Mouse (Mus musculus) limb, embryonic 13.5 days (tissue): ENCODE results near the gene Pde4b. TPM values are rescaled to one million over a fixed set of nuclear protein-coding genes. Genes with fewer than 3 reads are reported as not detected.
"Not testable (repeated sequence)": the region's sequence is repeated elsewhere in the genome, so short reads cannot be mapped to it uniquely, and the experiment has no call there.

Experiments
- ATAC-seq: fragments of 200-750 bp; cut with Nextera tagmentation; 2 replicates; pipeline ENCODE4 v1.8.0; 2017; ENCODE audit warnings: low read depth, moderate number of reproducible peaks, moderate TSS enrichment; ENCODE audit not compliant: low FRiP score
- H3K27ac ChIP-seq: fragments of 300-500 bp; sonication (generic); 2 replicates; pipeline ENCODE4 v1.5.1; 2015; ENCODE audit warnings: inconsistent platforms, mild to moderate bottlenecking, moderate library complexity
- H3K27me3 ChIP-seq: fragments of 300-500 bp; sonication (generic); 2 replicates; pipeline ENCODE4 v1.6.1; 2015; ENCODE audit warnings: mild to moderate bottlenecking, inconsistent platforms
- H3K36me3 ChIP-seq: fragments of 300-500 bp; sonication (generic); 2 replicates; pipeline ENCODE4 v1.6.1; 2015; ENCODE audit warnings: inconsistent platforms, mild to moderate bottlenecking, moderate library complexity
- H3K4me1 ChIP-seq: fragments of 300-500 bp; sonication (generic); 2 replicates; pipeline ENCODE4 v1.6.1; 2015; ENCODE audit warnings: inconsistent platforms
- H3K4me2 ChIP-seq: fragments of 300-500 bp; sonication (generic); replicated peaks from 2 replicates; pipeline ENCODE4 v1.6.1; 2015; ENCODE audit warnings: inconsistent platforms, mild to moderate bottlenecking, moderate library complexity
- H3K4me3 ChIP-seq: fragments of 300-500 bp; sonication (generic); 2 replicates; pipeline ENCODE4 v1.5.1; 2015; ENCODE audit warnings: moderate library complexity, mild to moderate bottlenecking, inconsistent platforms
- H3K9ac ChIP-seq: fragments of 300-500 bp; sonication (generic); 2 replicates; pipeline ENCODE4 v1.6.1; 2015; ENCODE audit warnings: mild to moderate bottlenecking, inconsistent platforms
- H3K9me3 ChIP-seq: fragments of 300-500 bp; sonication (generic); 2 replicates; pipeline ENCODE4 v1.6.1; 2016; ENCODE audit warnings: inconsistent platforms
- whole genome bisulfite sequencing: fragments of 180-500 bp; shearing (Covaris S2); methylation state at CpG from one replicate; pipeline ENCODE4 v1.1.7; 2015; 5-methylcytosine and 5-hydroxymethylcytosine counted together
- polyA plus RNA-seq: library from polyadenylated mRNA; unstranded; fragments of >200 nt; fragmentation: Nextera tagmentation; extraction: Ambion mirVana; gene quantifications from 2 replicates; pipeline ENCODE4 v1.2.1, GENCODE M21; 2015

Gene Pde4b
- polyA plus RNA-seq, 1 experiment from 2014 or later = 16.2 TPM

GRCm38 (mm10) chr4:102494203-102494602 lies 406.9 kb downstream of the Pde4b start:
- Histone ChIP-seq H3K4me1 (peaks cover 40% of the 10 kb centered on the region), H3K27me3 (peaks cover 37% of the 10 kb centered on the region)
- not testable (repeated sequence) for H3K27ac ChIP-seq, H3K4me3 ChIP-seq, H3K4me2 ChIP-seq, ATAC-seq, H3K9ac ChIP-seq, H3K36me3 ChIP-seq, H3K9me3 ChIP-seq
- WGBS = 83% methylated on average over 10 of the region's 10 CpGs

DNA sequence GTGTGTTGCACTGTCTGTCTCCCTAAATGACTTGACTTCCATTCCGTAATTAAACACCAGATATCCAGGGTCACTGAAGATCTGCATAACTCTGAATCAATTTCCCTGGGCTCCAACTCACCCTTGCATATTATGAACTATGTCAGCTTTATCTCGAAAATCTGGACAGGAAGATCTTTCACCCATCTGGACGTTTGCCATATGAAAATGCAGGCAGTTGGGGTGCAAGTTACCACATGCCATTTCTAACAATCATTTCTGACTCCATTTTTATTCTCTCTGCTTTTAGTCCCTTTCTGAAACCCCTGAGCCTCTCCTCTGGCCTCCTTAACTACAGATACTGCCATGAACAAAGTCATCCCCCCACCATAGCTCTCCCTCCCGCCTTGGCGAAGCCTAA lies 407.7 kb downstream of the Pde4b start:
- Histone ChIP-seq H3K27ac (no peak overlapping the region; the same call in 1 of the 2 replicates), H3K9me3 (no peaks in the 10 kb centered on the region), H3K36me3 (no peaks in the 10 kb centered on the region), H3K9ac (no peak overlapping the region), H3K4me3 (no peak overlapping the region), H3K4me2 (no peak overlapping the region), H3K4me1 (peaks cover 40% of the 10 kb centered on the region), H3K27me3 (peaks cover 29% of the 10 kb centered on the region)
- no peak for ATAC-seq
- WGBS = 69% methylated on average over 5 of the region's 5 CpGs

- Histone ChIP-seq H3K27me3 (peaks cover 28% of the 10 kb centered on the region), H3K4me2 (no peak overlapping the region), H3K4me1 (peaks cover 41% of the 10 kb centered on the region), H3K9me3 (no peaks in the 10 kb centered on the region), H3K36me3 (no peaks in the 10 kb centered on the region), H3K4me3 (no peak overlapping the region), H3K27ac (no peak overlapping the region; the same call in 1 of the 2 replicates), H3K9ac (no peak overlapping the region)
- 64% methylated on average over 5 of the region's 5 CpGs for WGBS
- no peak for ATAC-seq
These were observed 408.1 kb downstream of the Pde4b start for GRCm38 (mm10) chr4:102495474-102495873.

- H3K36me3 ChIP-seq = no peaks in the 10 kb centered on the region
- peaks cover 42% of the 10 kb centered on the region for H3K4me1 ChIP-seq
- H3K4me3 ChIP-seq = no peak overlapping the region
- H3K9ac ChIP-seq = no peak overlapping the region
- no peak overlapping the region for H3K4me2 ChIP-seq
- ATAC-seq = no peak
- H3K27ac ChIP-seq = peak overlapping the region; percentile 22; the same call in 1 of the 2 replicates
- WGBS = 71% methylated on average over 20 of the region's 20 CpGs
- peaks cover 28% of the 10 kb centered on the region for H3K27me3 ChIP-seq
- no peaks in the 10 kb centered on the region for H3K9me3 ChIP-seq
These were observed 409.2 kb downstream of the Pde4b start for GRCm38 (mm10) chr4:102496269-102497177.

DNA sequence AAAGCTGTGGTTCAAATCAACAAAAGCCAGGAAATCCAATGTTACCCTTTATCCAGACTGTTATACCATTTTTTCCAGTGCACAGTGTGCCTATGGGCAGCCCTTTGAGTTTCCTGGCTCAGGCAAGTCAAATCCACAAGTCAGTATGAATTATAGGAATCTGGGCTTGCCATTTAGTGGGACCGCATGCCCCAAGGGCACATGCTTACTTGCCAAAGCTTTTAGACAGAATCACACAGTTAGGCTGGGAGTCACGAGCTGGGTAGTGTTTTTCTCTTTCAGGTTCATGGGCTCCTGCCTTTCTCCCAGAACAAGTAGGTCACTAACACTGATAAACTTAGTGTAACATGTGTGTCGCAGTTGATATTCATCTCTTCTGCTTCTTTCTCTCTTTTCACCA lies 409.9 kb downstream of the Pde4b start:
- Histone ChIP-seq H3K4me3 (no peak overlapping the region), H3K4me1 (peaks cover 43% of the 10 kb centered on the region), H3K4me2 (no peak overlapping the region), H3K27ac (no peak overlapping the region), H3K27me3 (peaks cover 28% of the 10 kb centered on the region), H3K36me3 (no peaks in the 10 kb centered on the region), H3K9me3 (no peaks in the 10 kb centered on the region), H3K9ac (no peak overlapping the region)
- WGBS = 63% methylated on average over 3 of the region's 3 CpGs
- ATAC-seq = no peak

- Histone ChIP-seq H3K27ac (no peak overlapping the region), H3K27me3 (peaks cover 21% of the 10 kb centered on the region), H3K9me3 (no peaks in the 10 kb centered on the region), H3K9ac (no peak overlapping the region), H3K36me3 (no peaks in the 10 kb centered on the region), H3K4me1 (peaks cover 38% of the 10 kb centered on the region), H3K4me2 (no peak overlapping the region), H3K4me3 (no peak overlapping the region)
- no peak for ATAC-seq
- WGBS = 78% methylated on average over 4 of the region's 4 CpGs
These were observed 411.0 kb downstream of the Pde4b start for GRCm38 (mm10) chr4:102498169-102498919.

GRCm38 (mm10) chr4:102498920-102499316 lies 411.6 kb downstream of the Pde4b start:
- no peak overlapping the region for H3K4me2 ChIP-seq
- peaks cover 38% of the 10 kb centered on the region for H3K4me1 ChIP-seq
- H3K4me3 ChIP-seq = no peak overlapping the region
- peaks cover 19% of the 10 kb centered on the region for H3K27me3 ChIP-seq
- ATAC-seq = no peak
- no peaks in the 10 kb centered on the region for H3K36me3 ChIP-seq
- H3K9ac ChIP-seq = no peak overlapping the region
- no peaks in the 10 kb centered on the region for H3K9me3 ChIP-seq
- no peak overlapping the region for H3K27ac ChIP-seq
- 94% methylated on average over 1 of the region's 1 CpGs for WGBS

DNA sequence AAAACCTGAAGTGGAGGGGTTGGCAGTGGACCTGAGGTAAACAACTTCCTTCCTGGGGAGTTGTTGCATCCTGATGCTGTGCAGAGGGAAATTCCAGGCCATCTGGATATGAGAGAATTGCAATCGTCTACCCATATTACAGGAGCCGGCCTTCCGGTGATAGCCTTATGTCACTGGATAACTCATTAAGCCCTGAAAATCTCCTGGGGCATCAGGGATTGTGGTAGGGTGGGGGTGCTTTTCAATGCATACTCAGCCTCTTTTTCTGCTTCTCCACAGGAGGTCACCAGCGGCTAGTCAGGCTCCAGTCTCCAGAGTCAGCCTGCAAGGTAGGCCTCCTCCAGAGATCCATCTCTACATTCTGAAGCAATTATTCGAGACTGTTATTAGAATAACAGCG lies 418.4 kb downstream of the Pde4b start:
- WGBS = 56% methylated on average over 6 of the region's 6 CpGs
- Histone ChIP-seq H3K4me3 (no peak overlapping the region), H3K9me3 (no peaks in the 10 kb centered on the region)

GRCm38 (mm10) chr4:102506376-102507280 lies 419.3 kb downstream of the Pde4b start:
- no peaks in the 10 kb centered on the region for H3K9me3 ChIP-seq
- no peak overlapping the region for H3K9ac ChIP-seq
- H3K4me2 ChIP-seq = no peak overlapping the region; the same call in 1 of the 2 replicates
- H3K4me1 ChIP-seq = peaks cover 41% of the 10 kb centered on the region
- no peaks in the 10 kb centered on the region for H3K27me3 ChIP-seq
- ATAC-seq = no peak
- no peaks in the 10 kb centered on the region for H3K36me3 ChIP-seq
- no peak overlapping the region for H3K4me3 ChIP-seq
- 44% methylated on average over 15 of the region's 15 CpGs for WGBS
- H3K27ac ChIP-seq = peak overlapping the region; percentile 2; the same call in 1 of the 2 replicates

More for the DNA sequence above, 418.4 kb downstream of the Pde4b start:
- H3K9ac ChIP-seq = no peak overlapping the region
- H3K4me1 ChIP-seq = peaks cover 40% of the 10 kb centered on the region
- no peaks in the 10 kb centered on the region for H3K36me3 ChIP-seq
- no peak overlapping the region for H3K27ac ChIP-seq
- no peak overlapping the region for H3K4me2 ChIP-seq
- H3K27me3 ChIP-seq = no peaks in the 10 kb centered on the region
- no peak for ATAC-seq

DNA sequence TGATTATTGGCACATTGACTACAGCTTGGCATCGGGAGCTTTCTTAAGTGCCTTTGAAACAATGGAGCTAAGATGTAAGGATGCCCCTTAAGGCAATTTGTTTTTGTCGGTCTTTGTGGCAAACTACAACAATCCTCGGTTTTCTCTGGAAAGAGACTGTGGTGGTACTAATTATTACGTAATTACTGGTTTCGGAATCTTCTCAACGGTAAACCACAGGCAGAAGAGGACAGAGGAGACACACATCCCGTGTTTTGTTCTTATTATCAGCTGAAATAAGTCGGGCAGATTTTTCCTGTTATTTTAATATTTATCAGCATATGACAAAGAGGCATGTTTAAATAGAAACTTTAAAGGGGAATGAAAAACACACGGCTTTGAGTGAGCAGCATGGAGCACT lies 420.0 kb downstream of the Pde4b start:
- Histone ChIP-seq H3K27me3 (no peaks in the 10 kb centered on the region), H3K36me3 (no peaks in the 10 kb centered on the region), H3K9me3 (no peaks in the 10 kb centered on the region), H3K27ac (no peak overlapping the region), H3K9ac (no peak overlapping the region), H3K4me3 (no peak overlapping the region), H3K4me1 (peaks cover 43% of the 10 kb centered on the region), H3K4me2 (no peak overlapping the region)
- no peak for ATAC-seq
- 68% methylated on average over 9 of the region's 9 CpGs for WGBS

DNA sequence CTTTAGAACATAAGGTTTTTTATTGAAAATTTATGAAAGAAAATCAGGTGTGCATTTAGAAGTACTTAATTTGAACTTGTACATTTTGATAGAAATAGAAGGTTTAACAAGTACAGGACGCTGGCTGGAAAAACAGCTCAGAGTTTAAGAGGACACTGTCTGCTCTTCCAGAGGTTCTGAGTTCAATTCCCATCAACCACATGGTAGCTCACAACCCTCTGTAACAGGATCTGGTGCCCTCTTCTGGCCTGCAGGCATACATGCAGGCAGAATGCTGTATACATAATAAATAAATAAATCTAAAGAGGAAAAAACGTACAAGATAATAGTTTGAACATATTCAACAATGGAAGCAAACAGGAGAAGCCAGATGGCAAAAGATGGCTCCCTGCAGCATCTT lies 420.4 kb downstream of the Pde4b start:
- ATAC-seq = no peak
- WGBS = 66% methylated on average over 2 of the region's 2 CpGs
- Histone ChIP-seq H3K27me3 (no peaks in the 10 kb centered on the region), H3K4me2 (no peak overlapping the region), H3K36me3 (no peaks in the 10 kb centered on the region), H3K9ac (no peak overlapping the region), H3K27ac (no peak overlapping the region), H3K4me3 (no peak overlapping the region), H3K9me3 (no peaks in the 10 kb centered on the region), H3K4me1 (peaks cover 44% of the 10 kb centered on the region)
